Mouse (Mus musculus): ENCODE data around the gene Atad3a. TPM values are rescaled to one million over a fixed set of nuclear protein-coding genes. Genes with fewer than 3 reads are reported as not detected.

Gene Atad3a
- total and polyA plus RNA-seq, 3 experiments: 133 to 216 (median 154) TPM

DNA sequence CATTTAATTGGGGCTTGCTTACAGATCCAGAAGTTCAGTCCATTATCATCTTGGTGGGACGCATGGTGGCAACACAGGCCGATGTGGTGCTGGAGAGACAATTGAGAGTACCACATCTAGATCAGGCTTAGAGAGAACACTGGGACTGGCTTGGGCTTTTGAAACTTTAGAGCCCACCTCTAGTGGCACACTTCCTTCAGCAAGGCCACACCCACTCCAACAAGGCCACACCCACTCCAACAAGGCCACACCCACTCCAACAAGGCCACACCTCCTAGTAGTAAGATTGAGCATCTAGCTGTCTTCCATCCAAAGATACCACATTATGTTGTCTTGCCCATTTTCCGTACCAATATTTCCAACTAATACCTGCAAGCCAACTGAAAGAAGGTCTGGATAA lies 68.5 kb downstream of the Atad3a start:
- Histone ChIP-seq H3K79me2 (replicated peaks; ENCODE audit: control insufficient read depth, extremely low read depth, insufficient read depth, poor library complexity, severe bottlenecking) (no peaks in the 10 kb centered on the region), H3K36me3 (replicated peaks in 1 of 2; ENCODE audit: control insufficient read depth in 1 of 2, insufficient read depth in 1 of 2, low read length in 1 of 2) (no peaks in the 10 kb centered on the region), H3K27ac (ENCODE audit: insufficient read depth, low read depth) (no peak overlapping the region), H3K27me3 (replicated peaks) (peaks cover 26% of the 10 kb centered on the region), H3K4me1 (ENCODE audit: control insufficient read depth in 1 of 2, insufficient read depth in 2 of 2) (peaks cover 24 to 52% of the 10 kb centered on the region in 2 experiments), H3K4me3 (replicated peaks in 1 of 3; ENCODE audit: low read depth in 2 of 3, low read length in 2 of 3, poor library complexity in 1 of 3) (no peak overlapping the region), H3K9ac (ENCODE audit: insufficient read depth, low read depth) (no peak overlapping the region), H3K9me3 (replicated peaks; ENCODE audit: low read length) (peaks cover 3% of the 10 kb centered on the region), H3K4me2 (ENCODE audit: insufficient read depth, low read depth, poor library complexity, severe bottlenecking) (no peak overlapping the region)
- in situ Hi-C loops (cut with MboI; ENCODE audit: low pct_ligation_motif_present, low pct_unique_long_range_greater_than_20kb, low sequenced_read_pairs) (loop anchor here (10.0 kb wide), 1 partner anchor 208 kb away; no protein-coding TSS in a partner anchor), dilution Hi-C loops (cut with MboI; ENCODE audit: extremely low pct_ligation_motif_present, extremely low pct_unique_long_range_greater_than_20kb, low sequenced_read_pairs) (no loop called here)
- DNase-seq (ENCODE audit: extremely low read depth): no peak
- TF ChIP-seq UBTF (IDR thresholded peaks at IDR 0.05; ENCODE audit: low read depth, low read length) (no peak), ETS1 (conservative IDR thresholded peaks at IDR 0.05; ENCODE audit: low read depth, low read length) (no peak), CHD2 (IDR thresholded peaks at IDR 0.05; ENCODE audit: low read length) (no peak), CHD1 (IDR thresholded peaks at IDR 0.05; ENCODE audit: low read depth, low read length) (no peak), MAZ (IDR thresholded peaks at IDR 0.05; ENCODE audit: low read depth, low read length) (no peak), EP300 (IDR thresholded peaks at IDR 0.05; ENCODE audit: low read length) (no peak), MEF2A (IDR thresholded peaks at IDR 0.05; ENCODE audit: borderline replicate concordance, low read depth, low read length) (no peak), MAX (IDR thresholded peaks at IDR 0.05; ENCODE audit: low read length) (no peak), MYC (IDR thresholded peaks at IDR 0.05; ENCODE audit: low read depth, low read length) (no peak), JUN (IDR thresholded peaks at IDR 0.05; ENCODE audit: insufficient read depth, low read depth, low read length) (no peak), NELFE (IDR thresholded peaks at IDR 0.05; ENCODE audit: low read depth, low read length) (no peak), SIN3A (IDR thresholded peaks at IDR 0.05; ENCODE audit: low read length) (no peak), CTCF (conservative IDR thresholded peaks at IDR 0.05 in 1 of 2, IDR thresholded peaks at IDR 0.05 in 1 of 2; ENCODE audit: low read depth in 2 of 2, low read length in 2 of 2) (no peak), TBP (conservative IDR thresholded peaks at IDR 0.05; ENCODE audit: low read depth, low read length) (no peak)

Other genes starting within 250 kb of the Atad3a start
Only the 20 nearest of the 26 such genes appear.
- 26.6 and 32.5 TPM in 2 replicates for gene Cdk11b, start 136.2 kb downstream of the Atad3a start, total RNA-seq (2012; rRNA removed)
- gene Cdk11b, start 136.2 kb downstream of the Atad3a start, total RNA-seq (2014; rRNA removed): 13.0 and 15.6 TPM in 2 replicates
- 82.0 and 106 TPM in 2 replicates for gene Cdk11b, start 136.2 kb downstream of the Atad3a start, polyA plus RNA-seq (2012; ENCODE audit: insufficient read length, low read depth)
- not detected in 2 replicates for gene Gm10563, start 115.7 kb downstream of the Atad3a start, total RNA-seq (2012; rRNA removed)
- gene Gm10563, start 115.7 kb downstream of the Atad3a start, total RNA-seq (2014; rRNA removed): not detected in 2 replicates
- gene Gm10563, start 115.7 kb downstream of the Atad3a start, polyA plus RNA-seq (2012; ENCODE audit: insufficient read length, low read depth): not detected in 2 replicates
- 3.3 and 7.9 TPM in 2 replicates for gene Mmp23, start 107.7 kb downstream of the Atad3a start, total RNA-seq (2012; rRNA removed)
- 0.74 and 1.1 TPM in 2 replicates for gene Mmp23, start 107.7 kb downstream of the Atad3a start, total RNA-seq (2014; rRNA removed)
- gene Mmp23, start 107.7 kb downstream of the Atad3a start, polyA plus RNA-seq (2012; ENCODE audit: insufficient read length, low read depth): 0.95 and 2.0 TPM in 2 replicates
- 24.8 and 66.5 TPM in 2 replicates for gene Mib2, start 91.9 kb downstream of the Atad3a start, total RNA-seq (2012; rRNA removed)
- gene Mib2, start 91.9 kb downstream of the Atad3a start, total RNA-seq (2014; rRNA removed): 17.6 and 19.0 TPM in 2 replicates
- gene Mib2, start 91.9 kb downstream of the Atad3a start, polyA plus RNA-seq (2012; ENCODE audit: insufficient read length, low read depth): 23.6 and 25.5 TPM in 2 replicates
- 2.4 and 3.2 TPM in 2 replicates for gene Fndc10, start 66.8 kb downstream of the Atad3a start, total RNA-seq (2012; rRNA removed)
- gene Fndc10, start 66.8 kb downstream of the Atad3a start, total RNA-seq (2014; rRNA removed): 0.96 and 1.7 TPM in 2 replicates
- 1.3 and 1.4 TPM in 2 replicates for gene Fndc10, start 66.8 kb downstream of the Atad3a start, polyA plus RNA-seq (2012; ENCODE audit: insufficient read length, low read depth)
- gene Ssu72, start 56.3 kb downstream of the Atad3a start, total RNA-seq (2012; rRNA removed): 169 and 172 TPM in 2 replicates
- gene Ssu72, start 56.3 kb downstream of the Atad3a start, total RNA-seq (2014; rRNA removed): 245 TPM in 2 replicates
- gene Ssu72, start 56.3 kb downstream of the Atad3a start, polyA plus RNA-seq (2012; ENCODE audit: insufficient read length, low read depth): 140 and 160 TPM in 2 replicates
- gene Tmem240, start 26.3 kb downstream of the Atad3a start, total RNA-seq (2012; rRNA removed): 0.34 and 0.38 TPM in 2 replicates
- not detected in 2 replicates for gene Tmem240, start 26.3 kb downstream of the Atad3a start, total RNA-seq (2014; rRNA removed)
- 0.11 and 0.14 TPM in 2 replicates for gene Tmem240, start 26.3 kb downstream of the Atad3a start, polyA plus RNA-seq (2012; ENCODE audit: insufficient read length, low read depth)
- gene Vwa1, start 13.6 kb upstream of the Atad3a start, total RNA-seq (2012; rRNA removed): 1.2 and 1.8 TPM in 2 replicates
- 0.12 and 0.15 TPM in 2 replicates for gene Vwa1, start 13.6 kb upstream of the Atad3a start, total RNA-seq (2014; rRNA removed)
- 0.12 and 0.13 TPM in 2 replicates for gene Vwa1, start 13.6 kb upstream of the Atad3a start, polyA plus RNA-seq (2012; ENCODE audit: insufficient read length, low read depth)
- 0.04 TPM in 2 replicates for gene Tmem88b, start 24.8 kb upstream of the Atad3a start, total RNA-seq (2012; rRNA removed)
- not detected in 2 replicates for gene Tmem88b, start 24.8 kb upstream of the Atad3a start, total RNA-seq (2014; rRNA removed)
- gene Tmem88b, start 24.8 kb upstream of the Atad3a start, polyA plus RNA-seq (2012; ENCODE audit: insufficient read length, low read depth): not detected in 2 replicates
- gene Ankrd65, start 29.3 kb upstream of the Atad3a start, total RNA-seq (2012; rRNA removed): not detected in 2 replicates
- not detected in 2 replicates for gene Ankrd65, start 29.3 kb upstream of the Atad3a start, total RNA-seq (2014; rRNA removed)
- not detected in 2 replicates for gene Ankrd65, start 29.3 kb upstream of the Atad3a start, polyA plus RNA-seq (2012; ENCODE audit: insufficient read length, low read depth)
- 146 and 238 TPM in 2 replicates for gene Mrpl20, start 41.8 kb upstream of the Atad3a start, total RNA-seq (2012; rRNA removed)
- gene Mrpl20, start 41.8 kb upstream of the Atad3a start, total RNA-seq (2014; rRNA removed): 230 and 244 TPM in 2 replicates
- 193 and 212 TPM in 2 replicates for gene Mrpl20, start 41.8 kb upstream of the Atad3a start, polyA plus RNA-seq (2012; ENCODE audit: insufficient read length, low read depth)
- 63.0 and 63.7 TPM in 2 replicates for gene Ccnl2, start 51.4 kb upstream of the Atad3a start, total RNA-seq (2012; rRNA removed)
- gene Ccnl2, start 51.4 kb upstream of the Atad3a start, total RNA-seq (2014; rRNA removed): 67.7 and 79.7 TPM in 2 replicates
- gene Ccnl2, start 51.4 kb upstream of the Atad3a start, polyA plus RNA-seq (2012; ENCODE audit: insufficient read length, low read depth): 59.6 and 64.8 TPM in 2 replicates
- 142 and 149 TPM in 2 replicates for gene Aurkaip1, start 70.2 kb upstream of the Atad3a start, total RNA-seq (2012; rRNA removed)
- gene Aurkaip1, start 70.2 kb upstream of the Atad3a start, total RNA-seq (2014; rRNA removed): 162 and 182 TPM in 2 replicates
- 138 and 141 TPM in 2 replicates for gene Aurkaip1, start 70.2 kb upstream of the Atad3a start, polyA plus RNA-seq (2012; ENCODE audit: insufficient read length, low read depth)
- gene Mxra8, start 78.6 kb upstream of the Atad3a start, total RNA-seq (2012; rRNA removed): 17.2 and 24.0 TPM in 2 replicates
- gene Mxra8, start 78.6 kb upstream of the Atad3a start, total RNA-seq (2014; rRNA removed): 8.8 and 10.8 TPM in 2 replicates
- 10.8 and 12.4 TPM in 2 replicates for gene Mxra8, start 78.6 kb upstream of the Atad3a start, polyA plus RNA-seq (2012; ENCODE audit: insufficient read length, low read depth)
- 52.1 and 55.1 TPM in 2 replicates for gene Dvl1, start 86.3 kb upstream of the Atad3a start, total RNA-seq (2012; rRNA removed)
- gene Dvl1, start 86.3 kb upstream of the Atad3a start, total RNA-seq (2014; rRNA removed): 25.8 and 28.5 TPM in 2 replicates
- 21.4 and 23.9 TPM in 2 replicates for gene Dvl1, start 86.3 kb upstream of the Atad3a start, polyA plus RNA-seq (2012; ENCODE audit: insufficient read length, low read depth)
- gene Tas1r3, start 102.3 kb upstream of the Atad3a start, total RNA-seq (2012; rRNA removed): 0.63 and 0.89 TPM in 2 replicates
- 0.09 and 0.15 TPM in 2 replicates for gene Tas1r3, start 102.3 kb upstream of the Atad3a start, total RNA-seq (2014; rRNA removed)
- gene Tas1r3, start 102.3 kb upstream of the Atad3a start, polyA plus RNA-seq (2012; ENCODE audit: insufficient read length, low read depth): 0.34 and 0.47 TPM in 2 replicates
- 12.1 and 16.2 TPM in 2 replicates for gene Cptp, start 108.3 kb upstream of the Atad3a start, total RNA-seq (2012; rRNA removed)
- 8.0 and 9.0 TPM in 2 replicates for gene Cptp, start 108.3 kb upstream of the Atad3a start, total RNA-seq (2014; rRNA removed)
- 15.5 and 16.5 TPM in 2 replicates for gene Cptp, start 108.3 kb upstream of the Atad3a start, polyA plus RNA-seq (2012; ENCODE audit: insufficient read length, low read depth)
- gene Ints11, start 108.5 kb upstream of the Atad3a start, total RNA-seq (2012; rRNA removed): 97.6 and 103 TPM in 2 replicates
- gene Ints11, start 108.5 kb upstream of the Atad3a start, total RNA-seq (2014; rRNA removed): 83.9 and 88.9 TPM in 2 replicates
- gene Ints11, start 108.5 kb upstream of the Atad3a start, polyA plus RNA-seq (2012; ENCODE audit: insufficient read length, low read depth): 72.5 and 77.1 TPM in 2 replicates
- 45.7 and 61.4 TPM in 2 replicates for gene Pusl1, start 130.7 kb upstream of the Atad3a start, total RNA-seq (2012; rRNA removed)
- 32.1 and 38.0 TPM in 2 replicates for gene Pusl1, start 130.7 kb upstream of the Atad3a start, total RNA-seq (2014; rRNA removed)
- gene Pusl1, start 130.7 kb upstream of the Atad3a start, polyA plus RNA-seq (2012; ENCODE audit: insufficient read length, low read depth): 29.5 and 37.5 TPM in 2 replicates
- 10.7 and 13.1 TPM in 2 replicates for gene Acap3, start 130.7 kb upstream of the Atad3a start, total RNA-seq (2012; rRNA removed)
- 4.2 and 4.3 TPM in 2 replicates for gene Acap3, start 130.7 kb upstream of the Atad3a start, total RNA-seq (2014; rRNA removed)
- gene Acap3, start 130.7 kb upstream of the Atad3a start, polyA plus RNA-seq (2012; ENCODE audit: insufficient read length, low read depth): 10.5 and 13.4 TPM in 2 replicates